Mouse (Mus musculus): ENCODE data around the gene Kansl1l. TPM values are rescaled to one million over a fixed set of nuclear protein-coding genes. Genes with fewer than 3 reads are reported as not detected.
"Not testable (repeated sequence)": the region's sequence is repeated elsewhere in the genome, so short reads cannot be mapped to it uniquely, and the experiment has no call there.

Gene Kansl1l
- polyA plus RNA-seq, 1 experiment from 2014 or later: 22.4 TPM

DNA sequence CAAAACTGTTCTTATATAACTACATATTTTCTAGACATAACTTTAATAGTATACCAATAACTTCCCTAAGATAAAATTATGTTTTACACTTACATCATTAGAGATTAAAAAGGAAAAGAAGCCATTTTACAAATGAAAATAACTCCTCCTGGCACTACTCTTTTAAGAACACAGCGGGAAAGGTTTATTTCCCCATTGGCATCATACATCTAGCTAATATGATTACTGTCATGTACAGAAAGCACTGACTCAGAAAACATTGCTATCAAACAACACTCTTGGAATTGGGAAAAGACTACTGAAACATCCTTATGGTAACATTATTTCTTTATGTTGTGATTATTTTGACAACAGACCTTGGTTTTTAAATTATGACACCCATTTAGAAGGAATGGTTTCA lies 48.6 kb downstream of the Kansl1l start:
- H3K4me3 ChIP-seq: no peak overlapping the region
- no peak for ATAC-seq (ENCODE audit: low FRiP score, low read depth)
- 95% methylated on average over 1 of the region's 1 CpGs for WGBS
- no peak overlapping the region for H3K4me2 ChIP-seq (replicated peaks)
- H3K9me3 ChIP-seq: no peaks in the 10 kb centered on the region
- no peak overlapping the region for H3K27ac ChIP-seq
- H3K27me3 ChIP-seq: no peaks in the 10 kb centered on the region
- H3K9ac ChIP-seq: no peak overlapping the region
- peaks cover 43% of the 10 kb centered on the region for H3K36me3 ChIP-seq
- H3K4me1 ChIP-seq: no peaks in the 10 kb centered on the region

DNA sequence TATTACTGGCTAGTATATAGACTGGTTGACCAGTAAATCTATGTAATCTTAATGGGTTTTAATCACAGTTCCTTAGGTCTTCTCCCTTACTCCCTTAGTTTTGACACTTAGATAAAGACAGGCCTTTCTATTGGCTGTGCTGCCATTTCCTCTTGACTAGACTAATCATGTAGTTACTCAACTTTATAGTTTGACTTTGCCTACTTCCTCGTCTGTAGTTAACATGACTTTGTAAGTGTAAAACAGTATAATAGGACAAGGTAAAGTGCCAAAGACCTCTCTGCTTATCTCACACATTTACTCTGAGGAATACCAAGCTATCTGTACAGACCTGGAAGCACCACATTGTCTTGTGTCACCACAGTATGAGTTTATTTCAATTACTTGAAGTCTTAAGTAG lies 86.8 kb downstream of the Kansl1l start:
- peaks cover 32% of the 10 kb centered on the region for H3K36me3 ChIP-seq
- no peak for ATAC-seq (ENCODE audit: low FRiP score, low read depth)
- 0 out of 2 replicates have a peak, but pooled peaks cover 3% of the 10 kb centered on the region for H3K9me3 ChIP-seq
- no peak overlapping the region for H3K27ac ChIP-seq
- no peaks in the 10 kb centered on the region for H3K4me1 ChIP-seq
- H3K27me3 ChIP-seq: no peaks in the 10 kb centered on the region
- no peak overlapping the region for H3K9ac ChIP-seq
- 72% methylated on average over 1 of the region's 1 CpGs for WGBS
- H3K4me2 ChIP-seq (replicated peaks): no peak overlapping the region
- no peak overlapping the region for H3K4me3 ChIP-seq

DNA sequence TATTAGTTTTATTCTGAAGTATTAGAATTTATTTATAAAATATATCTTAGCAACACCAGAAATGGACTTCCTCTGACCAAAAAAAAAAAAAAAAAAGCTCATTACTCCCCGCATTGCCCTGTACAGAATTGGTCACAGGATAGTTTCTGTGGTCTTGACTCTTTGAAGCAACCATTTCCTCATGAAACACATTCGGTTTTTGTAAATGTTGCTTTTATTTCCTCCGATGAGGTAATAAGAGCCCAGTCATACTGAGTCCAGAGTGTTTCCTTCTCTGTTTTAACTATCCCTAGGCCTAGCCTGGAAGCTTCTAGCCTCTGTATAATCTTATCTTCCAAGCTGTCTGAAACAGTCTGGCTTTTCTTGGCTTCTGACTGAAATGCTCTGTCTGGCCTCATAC lies 104.5 kb downstream of the Kansl1l start:
- peaks cover 59% of the 10 kb centered on the region for H3K36me3 ChIP-seq
- no peak for ATAC-seq (ENCODE audit: low FRiP score, low read depth)
- WGBS: 88% methylated on average over 3 of the region's 3 CpGs

DNA sequence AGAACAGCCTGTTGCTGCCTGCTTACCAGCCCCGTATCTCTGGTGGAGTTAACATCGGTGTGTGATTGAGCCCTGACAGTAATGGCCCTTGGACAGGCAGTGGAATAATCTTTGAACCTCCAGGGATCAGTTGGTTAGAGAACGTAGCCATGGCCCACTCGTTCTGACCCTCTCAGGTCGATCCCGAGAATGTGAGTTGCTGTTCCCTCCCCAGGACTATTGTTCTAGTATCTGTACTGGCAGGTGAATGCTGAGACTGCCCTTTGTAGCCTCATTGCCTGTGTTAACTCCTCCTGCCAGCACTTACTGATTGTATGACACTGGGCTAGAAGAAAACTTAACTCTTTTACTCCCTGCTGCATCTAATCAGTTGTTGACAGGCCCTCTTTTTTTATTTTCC lies 112.8 kb downstream of the Kansl1l start:
- WGBS: 82% methylated on average over 6 of the region's 6 CpGs

More for the DNA sequence above, 104.5 kb downstream of the Kansl1l start:
- H3K4me2 ChIP-seq (replicated peaks): no peak overlapping the region
- no peak overlapping the region for H3K9ac ChIP-seq
- H3K27me3 ChIP-seq: no peaks in the 10 kb centered on the region
- H3K4me1 ChIP-seq: no peaks in the 10 kb centered on the region
- no peak overlapping the region for H3K4me3 ChIP-seq
- H3K9me3 ChIP-seq: 0 out of 2 replicates have a peak, but pooled peaks cover 4% of the 10 kb centered on the region
- no peak overlapping the region for H3K27ac ChIP-seq

DNA sequence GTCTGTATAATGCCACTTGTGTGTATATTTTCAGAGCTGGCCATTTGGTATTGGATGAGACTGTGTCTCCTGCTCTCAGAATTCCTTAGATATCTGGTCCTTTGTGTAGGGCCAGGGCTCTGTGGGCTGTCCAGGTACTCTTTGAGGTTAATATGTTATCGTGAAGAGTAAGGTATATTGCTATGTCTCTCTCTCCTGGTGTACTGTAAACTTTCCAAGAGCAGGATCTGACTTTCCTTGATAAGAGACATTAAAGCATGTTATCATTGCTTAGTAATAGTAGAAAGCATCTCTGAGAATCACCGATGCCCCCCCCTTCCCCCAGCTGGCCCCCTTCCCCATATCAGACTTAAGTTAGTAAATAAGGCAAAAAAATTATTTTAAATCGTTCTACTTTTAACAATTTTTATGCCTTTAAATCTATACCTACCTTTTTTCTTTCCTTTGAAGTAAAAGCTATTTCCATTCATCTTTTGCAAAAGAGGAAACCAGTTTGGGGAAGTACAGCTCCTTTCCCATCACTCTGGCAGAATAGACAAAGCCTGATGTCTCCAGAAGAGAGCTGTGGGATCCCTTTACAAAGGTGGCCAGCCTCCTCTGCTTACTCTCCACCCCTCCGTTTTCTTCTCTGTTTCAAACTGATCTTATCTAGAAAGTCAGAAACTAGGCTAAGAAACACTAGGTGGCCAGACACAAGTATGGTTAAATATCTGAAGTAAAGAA lies 114.6 kb downstream of the Kansl1l start:
- Histone ChIP-seq H3K4me2 (replicated peaks) (0 out of 2 replicates have a peak overlapping the region, but pooled peaks have one; percentile 19), H3K4me3 (no peak overlapping the region), H3K4me1 (peaks cover 23% of the 10 kb centered on the region), H3K27ac (no peak overlapping the region), H3K36me3 (peaks cover 13% of the 10 kb centered on the region), H3K27me3 (no peaks in the 10 kb centered on the region), H3K9ac (no peak overlapping the region), H3K9me3 (no peaks in the 10 kb centered on the region)
- ATAC-seq (ENCODE audit: low FRiP score, low read depth): no peak
- 89% methylated on average over 4 of the region's 4 CpGs for WGBS

More for the DNA sequence above, 112.8 kb downstream of the Kansl1l start:
- Histone ChIP-seq H3K27ac (no peak overlapping the region), H3K27me3 (no peaks in the 10 kb centered on the region), H3K4me3 (no peak overlapping the region), H3K4me2 (replicated peaks) (no peak overlapping the region), H3K9ac (no peak overlapping the region), H3K9me3 (no peaks in the 10 kb centered on the region), H3K4me1 (peaks cover 23% of the 10 kb centered on the region), H3K36me3 (peaks cover 25% of the 10 kb centered on the region)
- ATAC-seq (ENCODE audit: low FRiP score, low read depth): no peak

DNA sequence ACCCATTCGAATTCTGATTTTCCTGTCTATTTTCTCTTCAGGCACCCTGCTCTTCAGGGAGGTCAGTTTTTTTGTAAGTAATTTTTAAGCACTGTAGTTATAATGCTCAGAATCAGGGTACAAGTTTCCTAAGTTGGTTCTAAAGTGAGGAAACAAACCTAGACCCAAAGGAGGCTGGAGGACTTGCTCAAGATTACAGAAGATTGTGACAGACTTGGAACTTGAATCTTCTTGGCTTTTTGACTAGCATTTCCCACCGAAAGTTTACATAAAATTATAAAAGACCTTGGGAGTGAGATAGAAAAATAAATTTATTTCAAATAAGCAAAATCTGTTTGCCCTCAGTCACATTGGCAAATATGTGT lies 115.8 kb downstream of the Kansl1l start:
- H3K36me3 ChIP-seq: peaks cover 4% of the 10 kb centered on the region
- peak overlapping the region; percentile 68 for H3K4me2 ChIP-seq (replicated peaks)
- no peaks in the 10 kb centered on the region for H3K9me3 ChIP-seq
- H3K9ac ChIP-seq: peak overlapping the region; percentile 88
- WGBS: 33% methylated on average over 2 of the region's 2 CpGs
- H3K27me3 ChIP-seq: no peaks in the 10 kb centered on the region
- ATAC-seq (ENCODE audit: low FRiP score, low read depth): no peak
- peak overlapping the region; percentile 89 for H3K4me3 ChIP-seq
- peak overlapping the region; percentile 67; the same call in 1 of the 2 replicates for H3K27ac ChIP-seq
- H3K4me1 ChIP-seq: peaks cover 23% of the 10 kb centered on the region

DNA sequence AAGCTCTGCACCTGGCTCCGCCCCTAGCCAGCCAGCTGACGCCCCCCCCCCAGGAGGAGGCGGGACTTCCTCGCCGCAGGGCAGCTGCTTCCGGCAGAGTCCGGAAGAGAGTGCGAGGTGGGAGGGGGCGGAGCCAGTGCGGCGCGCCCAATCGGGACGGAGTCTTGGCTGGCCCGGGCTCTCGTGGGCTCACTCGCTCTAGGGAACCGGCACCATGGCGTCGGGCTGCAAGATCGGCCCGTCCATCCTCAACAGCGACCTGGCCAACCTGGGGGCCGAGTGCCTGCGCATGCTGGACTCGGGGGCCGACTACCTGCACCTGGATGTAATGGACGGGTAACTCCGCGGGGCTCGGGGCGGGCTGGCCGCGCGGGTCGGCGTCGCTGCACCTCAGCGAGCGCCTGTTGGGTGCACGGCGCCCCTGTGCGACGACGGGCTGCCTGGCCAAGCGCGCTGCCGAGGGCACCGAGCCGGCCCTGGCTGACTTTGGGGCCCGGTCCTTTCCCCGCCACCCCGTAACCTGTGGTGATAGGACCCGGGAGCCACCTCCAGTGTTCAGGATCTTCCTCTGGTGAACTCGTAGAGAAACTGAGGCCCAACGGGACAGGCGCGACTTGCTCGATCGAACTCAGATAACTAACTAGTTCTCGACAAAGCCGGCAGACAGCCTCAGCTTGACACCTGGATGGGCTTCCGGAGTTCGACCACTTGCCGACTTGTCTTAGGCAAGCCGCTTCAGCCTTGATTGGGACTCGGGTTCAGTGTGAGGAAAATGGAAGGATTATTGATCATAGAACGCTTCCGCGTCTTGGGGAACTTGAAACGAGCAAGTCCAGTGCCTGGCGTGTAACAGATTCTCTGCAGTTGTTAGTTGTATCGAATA lies 116.4 kb downstream of the Kansl1l start, which contains the start of gene Rpe:
Gene Rpe, plus strand, starts transcription at position 139 of the 883 bp plus-strand sequence.
- WGBS: under 1% methylated on average over 73 of the region's 73 CpGs
- peak within 1 kb of the TSS; percentile 68 for H3K4me2 ChIP-seq (replicated peaks)

DNA sequence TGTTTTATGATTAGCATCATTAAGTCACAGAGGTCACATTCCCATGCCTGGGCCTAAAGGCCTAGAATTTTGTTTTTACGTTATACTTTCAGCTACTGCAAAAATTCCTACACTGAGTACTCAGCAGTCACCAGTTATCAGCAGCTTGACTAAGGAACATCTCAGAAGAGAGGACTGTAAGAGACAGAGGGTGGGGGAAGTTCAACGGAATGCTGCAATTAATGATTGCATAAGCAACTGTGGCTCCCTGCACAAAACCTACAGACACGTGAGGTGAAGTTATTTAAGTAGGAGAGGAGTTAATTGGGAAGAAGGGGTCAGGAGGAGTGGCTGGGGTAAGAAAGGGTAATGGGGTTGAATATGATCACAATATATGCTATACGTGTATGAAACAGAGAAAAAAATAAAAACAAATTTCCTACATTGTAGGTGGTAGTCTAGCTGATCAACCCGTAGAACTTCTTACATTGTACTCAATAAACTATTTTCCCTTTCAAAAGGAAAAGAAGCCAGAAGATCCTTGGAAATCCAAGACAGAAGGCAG lies 117.1 kb downstream of the Kansl1l start:
- Histone ChIP-seq H3K4me2 (replicated peaks) (peak overlapping the region; percentile 68), H3K9ac (no peak overlapping the region), H3K9me3 (no peaks in the 10 kb centered on the region), H3K4me3 (peak overlapping the region; percentile 89), H3K27me3 (no peaks in the 10 kb centered on the region), H3K27ac (no peak overlapping the region), H3K36me3 (no peaks in the 10 kb centered on the region), H3K4me1 (peaks cover 23% of the 10 kb centered on the region)
- WGBS: 46% methylated on average over 5 of the region's 5 CpGs
- ATAC-seq (ENCODE audit: low FRiP score, low read depth): 0 out of 2 replicates have a peak, but pooled peaks have one; percentile 1

More for the DNA sequence above, 116.4 kb downstream of the Kansl1l start, which contains the start of gene Rpe:
- H3K36me3 ChIP-seq: no peaks in the 10 kb centered on the region
- peak within 1 kb of the TSS; percentile 88 for H3K9ac ChIP-seq
- peak within 1 kb of the TSS; percentile 67; the same call in 1 of the 2 replicates for H3K27ac ChIP-seq
- peak; percentile 100 for ATAC-seq (ENCODE audit: low FRiP score, low read depth)
- peak within 1 kb of the TSS; percentile 89 for H3K4me3 ChIP-seq
- H3K4me1 ChIP-seq: peaks cover 23% of the 10 kb centered on the region
- no peaks in the 10 kb centered on the region for H3K9me3 ChIP-seq
- H3K27me3 ChIP-seq: no peaks in the 10 kb centered on the region

DNA sequence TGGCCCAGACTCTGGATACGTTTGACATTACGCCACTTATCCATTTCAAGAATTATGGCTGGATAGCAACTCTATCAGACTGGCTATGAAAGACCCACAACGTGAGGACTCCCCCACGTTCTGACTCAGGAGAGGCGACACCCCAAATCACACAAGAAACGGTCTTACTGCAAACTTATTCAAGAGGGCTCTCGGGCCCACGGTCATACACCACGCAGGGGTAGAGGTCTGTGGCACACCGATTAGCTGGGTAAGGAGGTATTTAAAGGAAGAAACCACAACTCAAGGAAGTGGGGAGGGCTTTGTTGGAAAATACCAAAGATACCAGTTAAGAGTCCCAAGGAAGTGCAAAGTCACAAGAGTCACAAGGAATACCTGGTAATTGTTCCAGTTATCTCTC lies 117.7 kb downstream of the Kansl1l start:
- H3K27ac ChIP-seq; H3K36me3 ChIP-seq; H3K27me3 ChIP-seq; H3K9ac ChIP-seq; H3K4me2 ChIP-seq (replicated peaks); H3K9me3 ChIP-seq; H3K4me3 ChIP-seq; ATAC-seq (ENCODE audit: low FRiP score, low read depth): not testable (repeated sequence)
- peaks cover 22% of the 10 kb centered on the region for H3K4me1 ChIP-seq
- 89% methylated on average over 10 of the region's 10 CpGs for WGBS

DNA sequence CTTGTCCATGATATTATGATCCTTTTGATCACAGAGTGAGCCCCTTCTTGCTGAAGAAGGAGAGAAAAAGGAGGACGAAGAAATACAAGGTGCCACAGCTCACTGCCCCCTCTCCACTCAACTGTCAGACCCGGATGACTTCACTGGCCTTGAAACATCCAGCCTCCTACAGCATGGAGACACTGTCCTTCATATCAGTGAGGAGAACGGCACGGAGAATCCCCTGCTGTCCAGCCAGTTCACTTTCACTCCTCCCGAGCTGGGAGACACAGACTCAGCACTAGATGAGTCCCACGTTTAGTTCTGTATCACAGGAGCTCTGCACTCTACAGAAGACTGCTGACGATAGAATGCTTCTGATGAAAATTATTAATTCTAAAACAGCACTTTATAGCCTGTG lies 122.1 kb downstream of the Kansl1l start:
- Histone ChIP-seq H3K27ac (no peak overlapping the region), H3K9me3 (no peaks in the 10 kb centered on the region), H3K27me3 (no peaks in the 10 kb centered on the region), H3K36me3 (no peaks in the 10 kb centered on the region), H3K4me1 (no peaks in the 10 kb centered on the region), H3K4me2 (replicated peaks) (no peak overlapping the region), H3K4me3 (no peak overlapping the region), H3K9ac (no peak overlapping the region)
- 78% methylated on average over 7 of the region's 7 CpGs for WGBS
- no peak for ATAC-seq (ENCODE audit: low FRiP score, low read depth)

DNA sequence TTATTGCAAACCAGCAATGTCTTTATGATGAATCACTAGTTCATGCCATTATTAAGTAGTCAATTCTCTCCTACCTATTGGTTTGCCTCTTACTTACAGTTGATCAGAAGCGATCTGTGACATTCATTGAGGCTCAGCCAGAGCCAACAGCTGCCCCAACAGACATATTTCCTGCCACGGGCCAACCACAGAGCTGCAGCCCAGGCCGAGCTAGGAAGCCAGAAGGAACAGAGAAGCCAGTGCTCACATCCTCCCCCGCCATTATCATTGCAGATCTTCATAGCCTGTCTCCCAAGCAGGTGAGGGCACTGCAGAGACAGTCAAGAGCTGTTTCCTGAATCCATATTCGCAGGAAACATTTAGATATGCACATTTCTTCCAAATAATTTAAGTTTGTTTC lies 123.1 kb downstream of the Kansl1l start:
- Histone ChIP-seq H3K36me3 (no peaks in the 10 kb centered on the region), H3K9me3 (no peaks in the 10 kb centered on the region), H3K4me3 (no peak overlapping the region), H3K4me1 (no peaks in the 10 kb centered on the region), H3K9ac (no peak overlapping the region), H3K4me2 (replicated peaks) (no peak overlapping the region), H3K27me3 (no peaks in the 10 kb centered on the region), H3K27ac (no peak overlapping the region)
- no peak for ATAC-seq (ENCODE audit: low FRiP score, low read depth)
- WGBS: 71% methylated on average over 5 of the region's 5 CpGs
